Mouse (Mus musculus) embryonic facial prominence, embryonic 12.5 days (tissue): ENCODE measurements around the gene Krr1. TPM values are rescaled to one million over a fixed set of nuclear protein-coding genes. Genes with fewer than 3 reads are reported as not detected.

Experiments
- ATAC-seq: fragments of 200-750 bp; cut with Nextera tagmentation; 2 replicates; pipeline ENCODE4 v1.8.0; 2017; ENCODE audit not compliant: insufficient number of reproducible peaks, insufficient read depth, low FRiP score, low TSS enrichment
- H3K27ac ChIP-seq: fragments of 300-500 bp; sonication (generic); 2 replicates; pipeline ENCODE4 v1.5.1; 2016; ENCODE audit warnings: mild to moderate bottlenecking
- H3K27me3 ChIP-seq: fragments of 300-500 bp; sonication (generic); 2 replicates; pipeline ENCODE4 v1.6.1; 2016; ENCODE audit warnings: mild to moderate bottlenecking, moderate library complexity
- H3K36me3 ChIP-seq: fragments of 300-500 bp; sonication (generic); 2 replicates; pipeline ENCODE4 v1.6.1; 2016; ENCODE audit warnings: mild to moderate bottlenecking
- H3K4me1 ChIP-seq: fragments of 300-500 bp; sonication (generic); 2 replicates; pipeline ENCODE4 v1.6.1; 2016
- H3K4me2 ChIP-seq: fragments of 300-500 bp; sonication (generic); replicated peaks from 2 replicates; pipeline ENCODE4 v1.6.1; 2016; ENCODE audit warnings: mild to moderate bottlenecking, moderate library complexity
- H3K4me3 ChIP-seq: fragments of 300-500 bp; sonication (generic); 2 replicates; pipeline ENCODE4 v1.5.1; 2016; ENCODE audit warnings: mild to moderate bottlenecking
- H3K9ac ChIP-seq: fragments of 300-500 bp; sonication (generic); 2 replicates; pipeline ENCODE4 v1.6.1; 2016; ENCODE audit warnings: mild to moderate bottlenecking, moderate library complexity
- H3K9me3 ChIP-seq: fragments of 300-500 bp; sonication (generic); 2 replicates; pipeline ENCODE4 v1.6.1; 2016; ENCODE audit warnings: mild to moderate bottlenecking, moderate library complexity
- WGBS: fragments of 180-500 bp; shearing (Covaris S2); methylation state at CpG from one replicate; pipeline ENCODE4 v1.1.7; 2016; 5-methylcytosine and 5-hydroxymethylcytosine counted together
- polyA plus RNA-seq: library from polyadenylated mRNA; unstranded; fragments of >200 nt; fragmentation: Nextera tagmentation; extraction: Ambion mirVana; gene quantifications from 2 replicates; pipeline ENCODE4 v1.2.1, GENCODE M21; 2016

Gene Krr1
- polyA plus RNA-seq, 1 experiment from 2014 or later = 54.0 TPM

- 91% methylated on average over 5 of the region's 5 CpGs for WGBS
- no peak for ATAC-seq
- Histone ChIP-seq H3K27ac (no peak overlapping the region), H3K4me2 (no peak overlapping the region), H3K27me3 (no peaks in the 10 kb centered on the region), H3K4me3 (no peak overlapping the region), H3K9me3 (no peaks in the 10 kb centered on the region), H3K9ac (no peak overlapping the region), H3K36me3 (peaks cover 67% of the 10 kb centered on the region), H3K4me1 (no peaks in the 10 kb centered on the region)
Observed at GRCm38 (mm10) chr10:111983070-111983469, 10.6 kb downstream of the Krr1 start.

GRCm38 (mm10) chr10:111986453-111986852 is 14.0 kb downstream of the Krr1 start:
- Histone ChIP-seq H3K36me3 (peaks cover 40% of the 10 kb centered on the region), H3K4me3 (no peak overlapping the region), H3K27ac (no peak overlapping the region), H3K9ac (no peak overlapping the region), H3K4me2 (no peak overlapping the region), H3K9me3 (no peaks in the 10 kb centered on the region), H3K27me3 (no peaks in the 10 kb centered on the region), H3K4me1 (no peaks in the 10 kb centered on the region)
- ATAC-seq = no peak
- 90% methylated on average over 6 of the region's 6 CpGs for WGBS

GRCm38 (mm10) chr10:111995803-111996548 is 23.5 kb downstream of the Krr1 start:
- ATAC-seq = no peak

GRCm38 (mm10) chr10:111996549-111996904 is 24.1 kb downstream of the Krr1 start:
- Histone ChIP-seq H3K4me2 (no peak overlapping the region), H3K36me3 (no peaks in the 10 kb centered on the region), H3K4me3 (no peak overlapping the region), H3K4me1 (no peaks in the 10 kb centered on the region), H3K9ac (no peak overlapping the region), H3K27me3 (no peaks in the 10 kb centered on the region), H3K27ac (no peak overlapping the region), H3K9me3 (no peaks in the 10 kb centered on the region)
- 88% methylated on average over 7 of the region's 7 CpGs for WGBS
- ATAC-seq = no peak

More at GRCm38 (mm10) chr10:111995803-111996548, 23.5 kb downstream of the Krr1 start:
- no peaks in the 10 kb centered on the region for H3K36me3 ChIP-seq
- no peaks in the 10 kb centered on the region for H3K9me3 ChIP-seq
- no peaks in the 10 kb centered on the region for H3K27me3 ChIP-seq
- 87% methylated on average over 11 of the region's 11 CpGs for WGBS
- H3K4me2 ChIP-seq = no peak overlapping the region
- H3K4me3 ChIP-seq = no peak overlapping the region
- no peaks in the 10 kb centered on the region for H3K4me1 ChIP-seq
- no peak overlapping the region for H3K9ac ChIP-seq
- no peak overlapping the region for H3K27ac ChIP-seq

GRCm38 (mm10) chr10:111996911-111997347 is 24.5 kb downstream of the Krr1 start:
- no peaks in the 10 kb centered on the region for H3K36me3 ChIP-seq
- no peak overlapping the region for H3K4me3 ChIP-seq
- no peaks in the 10 kb centered on the region for H3K27me3 ChIP-seq
- ATAC-seq = no peak
- H3K9ac ChIP-seq = no peak overlapping the region
- H3K4me2 ChIP-seq = no peak overlapping the region
- no peak overlapping the region for H3K27ac ChIP-seq
- H3K4me1 ChIP-seq = no peaks in the 10 kb centered on the region
- no peaks in the 10 kb centered on the region for H3K9me3 ChIP-seq
- WGBS = 76% methylated on average over 8 of the region's 8 CpGs

- Histone ChIP-seq H3K36me3 (no peaks in the 10 kb centered on the region), H3K9me3 (no peaks in the 10 kb centered on the region), H3K4me3 (no peak overlapping the region), H3K9ac (no peak overlapping the region), H3K4me2 (no peak overlapping the region), H3K4me1 (no peaks in the 10 kb centered on the region), H3K27ac (no peak overlapping the region), H3K27me3 (no peaks in the 10 kb centered on the region)
- ATAC-seq = no peak
Observed at GRCm38 (mm10) chr10:111997671-111998070, 25.2 kb downstream of the Krr1 start.

GRCm38 (mm10) chr10:111999765-112000164 is 27.3 kb downstream of the Krr1 start:
- H3K36me3 ChIP-seq = no peaks in the 10 kb centered on the region
- no peak overlapping the region for H3K9ac ChIP-seq
- H3K4me2 ChIP-seq = no peak overlapping the region
- H3K4me3 ChIP-seq = no peak overlapping the region
- no peak for ATAC-seq
- 46% methylated on average over 3 of the region's 3 CpGs for WGBS
- H3K9me3 ChIP-seq = no peaks in the 10 kb centered on the region
- H3K27me3 ChIP-seq = no peaks in the 10 kb centered on the region
- H3K4me1 ChIP-seq = no peaks in the 10 kb centered on the region
- no peak overlapping the region for H3K27ac ChIP-seq

GRCm38 (mm10) chr10:112000568-112000967 is 28.1 kb downstream of the Krr1 start:
- Histone ChIP-seq H3K36me3 (no peaks in the 10 kb centered on the region), H3K4me2 (no peak overlapping the region), H3K9me3 (no peaks in the 10 kb centered on the region), H3K27ac (no peak overlapping the region), H3K4me3 (no peak overlapping the region), H3K4me1 (no peaks in the 10 kb centered on the region), H3K27me3 (no peaks in the 10 kb centered on the region), H3K9ac (no peak overlapping the region)
- WGBS = 74% methylated on average over 5 of the region's 5 CpGs
- 0 out of 2 replicates have a peak, but pooled peaks have one; percentile 28 for ATAC-seq

GRCm38 (mm10) chr10:112001350-112001749 is 28.9 kb downstream of the Krr1 start:
- Histone ChIP-seq H3K4me3 (no peak overlapping the region), H3K27ac (no peak overlapping the region), H3K4me2 (no peak overlapping the region), H3K36me3 (no peaks in the 10 kb centered on the region), H3K9ac (no peak overlapping the region), H3K27me3 (no peaks in the 10 kb centered on the region), H3K9me3 (no peaks in the 10 kb centered on the region), H3K4me1 (no peaks in the 10 kb centered on the region)
- ATAC-seq = no peak
- 86% methylated on average over 2 of the region's 2 CpGs for WGBS

GRCm38 (mm10) chr10:112001756-112002520 is 29.5 kb downstream of the Krr1 start:
- no peak overlapping the region for H3K4me2 ChIP-seq
- no peak overlapping the region for H3K27ac ChIP-seq
- H3K9me3 ChIP-seq = no peaks in the 10 kb centered on the region
- no peaks in the 10 kb centered on the region for H3K4me1 ChIP-seq
- H3K27me3 ChIP-seq = no peaks in the 10 kb centered on the region
- no peak overlapping the region for H3K9ac ChIP-seq
- no peak overlapping the region for H3K4me3 ChIP-seq
- no peak for ATAC-seq
- WGBS = 88% methylated on average over 9 of the region's 9 CpGs
- no peaks in the 10 kb centered on the region for H3K36me3 ChIP-seq

- ATAC-seq = no peak
- no peak within 1 kb of the TSS for H3K4me2 ChIP-seq
Observed at GRCm38 (mm10) chr10:112002544-112003215, 30.2 kb downstream of the Krr1 start, which contains the start of gene Glipr1. Glipr1 (minus strand) TSS chr10:112002631.

More at GRCm38 (mm10) chr10:112002544-112003215, 30.2 kb downstream of the Krr1 start, which contains the start of gene Glipr1:
- 50% methylated on average over 9 of the region's 9 CpGs for WGBS
- no peaks in the 10 kb centered on the region for H3K27me3 ChIP-seq
- H3K4me1 ChIP-seq = no peaks in the 10 kb centered on the region
- H3K9me3 ChIP-seq = no peaks in the 10 kb centered on the region
- H3K27ac ChIP-seq = no peak within 1 kb of the TSS
- no peak within 1 kb of the TSS for H3K4me3 ChIP-seq
- H3K9ac ChIP-seq = no peak within 1 kb of the TSS
- no peaks in the 10 kb centered on the region for H3K36me3 ChIP-seq
